Mouse (Mus musculus): ENCODE data around the gene Rspo4. TPM values are rescaled to one million over a fixed set of nuclear protein-coding genes. Genes with fewer than 3 reads are reported as not detected.
A peak's percentile ranks its signal among the peaks of the same experiment; 100 is the strongest.

The Rspo4 gene
- polyA plus RNA-seq, 1 experiment from 2014 or later = 0.49 TPM

DNA sequence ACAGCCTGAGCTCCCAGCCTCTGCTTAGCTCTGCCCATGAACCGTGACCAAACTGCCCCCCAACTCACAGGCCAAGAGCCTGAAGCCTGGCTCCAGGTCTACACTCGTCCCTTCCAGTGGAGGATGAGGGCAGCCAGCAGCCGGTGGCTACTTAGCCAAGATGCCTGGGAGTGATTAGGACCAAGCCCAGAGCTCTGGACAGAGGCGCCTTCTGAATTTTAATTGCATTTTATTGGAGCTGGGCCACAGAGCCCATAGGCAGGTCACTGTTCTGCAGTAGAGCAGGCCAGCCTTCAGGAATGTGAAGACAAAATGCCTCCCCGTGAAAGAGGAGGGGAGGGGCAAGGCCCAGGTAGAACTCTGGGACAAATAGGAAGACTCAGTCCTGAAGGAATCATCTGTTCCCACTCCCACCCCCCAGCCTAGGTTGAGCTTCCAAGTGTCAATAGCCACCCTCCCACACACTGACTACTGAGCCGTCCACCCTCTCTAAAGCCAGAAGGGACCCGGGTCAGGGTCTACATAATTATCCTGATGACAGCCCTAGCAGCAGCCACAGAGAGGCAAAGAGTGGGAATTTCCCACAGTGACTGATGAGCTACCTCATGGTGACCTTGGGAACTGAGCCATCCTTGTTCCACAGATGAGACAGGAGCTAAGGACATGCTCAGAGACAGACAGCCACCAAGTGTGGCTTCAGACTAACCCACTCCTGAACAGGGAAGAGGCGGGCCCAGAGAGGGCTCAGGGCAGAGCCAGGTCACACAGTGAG lies 51.7 kb downstream of the Rspo4 start:
- no peak overlapping the region for H3K9ac ChIP-seq
- peaks cover 17% of the 10 kb centered on the region for H3K4me1 ChIP-seq (replicated peaks)
- no peaks in the 10 kb centered on the region for H3K27me3 ChIP-seq
- no peak overlapping the region for H3K4me3 ChIP-seq
- no peaks in the 10 kb centered on the region for H3K36me3 ChIP-seq
- WGBS = 58% methylated on average over 8 of the region's 8 CpGs
- ATAC-seq (ENCODE audit: low FRiP score, low read depth) = peak; percentile 66
- no peaks in the 10 kb centered on the region for H3K9me3 ChIP-seq
- H3K4me2 ChIP-seq = no peak overlapping the region
- no peak overlapping the region for H3K27ac ChIP-seq (replicated peaks)

DNA sequence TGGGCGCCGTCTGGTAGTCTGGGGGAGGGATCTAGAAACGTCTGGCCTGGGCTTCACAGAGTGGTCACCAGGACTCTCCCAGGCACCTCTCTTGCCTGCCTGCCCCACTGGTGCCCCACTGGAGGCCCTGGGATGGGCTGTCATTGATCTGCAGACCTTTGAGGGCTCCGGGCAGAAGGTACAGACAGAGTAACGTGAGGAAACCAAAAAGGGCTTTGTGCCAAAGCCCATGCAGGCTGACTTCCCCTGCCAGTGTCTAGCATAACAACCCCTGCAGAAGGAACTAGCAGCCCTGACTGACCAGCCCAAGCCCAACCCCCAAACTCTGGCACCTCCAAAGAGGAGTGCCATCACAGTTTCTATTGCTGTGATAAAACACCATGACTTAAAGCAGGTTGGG lies 53.2 kb downstream of the Rspo4 start:
- Histone ChIP-seq H3K9ac (no peak overlapping the region), H3K4me3 (no peak overlapping the region), H3K27me3 (no peaks in the 10 kb centered on the region), H3K36me3 (no peaks in the 10 kb centered on the region), H3K27ac (replicated peaks) (no peak overlapping the region), H3K4me1 (replicated peaks) (peaks cover 16% of the 10 kb centered on the region), H3K9me3 (no peaks in the 10 kb centered on the region), H3K4me2 (no peak overlapping the region)
- no peak for ATAC-seq (ENCODE audit: low FRiP score, low read depth)
- WGBS = 82% methylated on average over 5 of the region's 5 CpGs

DNA sequence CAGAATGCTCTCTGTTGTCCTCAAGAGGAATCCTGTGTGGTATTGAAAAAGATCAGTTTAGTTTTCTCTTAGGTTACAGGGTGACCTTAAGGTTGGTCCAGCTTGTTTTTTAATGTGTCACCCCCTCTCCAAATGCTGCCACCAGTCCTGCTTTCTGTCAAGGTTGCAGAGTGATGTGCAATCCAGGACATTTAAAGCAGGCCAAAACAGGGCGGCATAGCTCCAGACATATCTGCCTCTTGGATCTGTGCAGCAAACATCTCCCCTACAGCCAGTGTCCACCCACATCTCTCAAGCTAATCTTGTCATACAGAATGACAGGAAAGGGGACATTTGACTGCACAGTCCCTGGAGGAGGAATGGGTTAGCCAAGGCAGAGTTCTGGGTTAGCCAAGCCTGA lies 55.4 kb downstream of the Rspo4 start:
- 83% methylated on average over 1 of the region's 1 CpGs for WGBS
- no peak overlapping the region for H3K4me2 ChIP-seq
- ATAC-seq (ENCODE audit: low FRiP score, low read depth) = no peak

DNA sequence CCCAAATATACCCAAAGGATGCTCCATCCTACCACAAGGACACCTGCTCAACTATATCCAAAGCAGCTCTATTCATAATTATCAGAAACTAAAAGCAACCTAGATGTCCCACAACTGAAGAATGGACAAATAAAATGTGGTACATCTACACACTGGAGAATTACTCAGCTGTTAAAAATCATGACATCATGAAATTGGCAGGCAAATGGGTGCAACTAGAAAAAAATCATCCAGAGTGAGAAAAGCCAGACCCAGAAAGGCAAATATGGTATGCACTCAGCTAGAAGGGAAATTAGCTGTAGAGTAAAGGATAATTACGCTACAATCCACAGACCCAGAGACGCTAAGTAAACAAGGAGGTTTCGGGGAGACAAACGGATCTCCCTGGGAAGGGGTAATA lies 58.1 kb downstream of the Rspo4 start:
- Histone ChIP-seq H3K4me3 (no peak overlapping the region), H3K9ac (no peak overlapping the region), H3K27ac (replicated peaks) (no peak overlapping the region), H3K4me2 (no peak overlapping the region), H3K4me1 (replicated peaks) (no peaks in the 10 kb centered on the region; the same call in 1 of the 2 replicates), H3K36me3 (no peaks in the 10 kb centered on the region), H3K9me3 (no peaks in the 10 kb centered on the region), H3K27me3 (no peaks in the 10 kb centered on the region)
- no peak for ATAC-seq (ENCODE audit: low FRiP score, low read depth)
- 79% methylated on average over 4 of the region's 4 CpGs for WGBS

More for the DNA sequence above, 55.4 kb downstream of the Rspo4 start:
- Histone ChIP-seq H3K27me3 (no peaks in the 10 kb centered on the region), H3K9ac (no peak overlapping the region), H3K4me1 (replicated peaks) (peaks cover 11% of the 10 kb centered on the region; the same call in 1 of the 2 replicates), H3K4me3 (no peak overlapping the region), H3K27ac (replicated peaks) (no peak overlapping the region), H3K36me3 (no peaks in the 10 kb centered on the region), H3K9me3 (no peaks in the 10 kb centered on the region)

DNA sequence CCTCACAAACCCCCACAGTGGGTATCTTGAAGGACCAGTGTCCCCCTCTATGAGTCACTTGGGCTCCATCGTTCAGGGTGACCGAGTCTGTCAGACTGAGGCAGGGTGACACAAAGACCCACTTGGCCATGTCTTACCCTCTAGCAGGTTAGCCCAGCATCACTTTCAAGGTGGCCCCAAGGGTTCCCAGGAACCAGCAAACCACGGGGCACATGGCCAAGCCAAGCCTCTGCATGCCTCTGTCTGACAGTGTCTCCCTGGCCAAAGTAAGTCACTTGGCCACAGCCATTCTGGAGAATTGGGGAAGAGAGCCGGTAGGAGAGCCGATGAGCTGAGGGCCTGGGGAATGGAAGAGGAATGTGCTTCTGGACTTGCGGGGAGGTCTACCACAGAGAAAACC lies 60.5 kb downstream of the Rspo4 start:
- 89% methylated on average over 6 of the region's 6 CpGs for WGBS
- Histone ChIP-seq H3K9me3 (no peaks in the 10 kb centered on the region), H3K27ac (replicated peaks) (no peak overlapping the region), H3K4me3 (no peak overlapping the region), H3K9ac (no peak overlapping the region), H3K4me2 (no peak overlapping the region), H3K36me3 (no peaks in the 10 kb centered on the region), H3K4me1 (replicated peaks) (no peaks in the 10 kb centered on the region; the same call in 1 of the 2 replicates), H3K27me3 (no peaks in the 10 kb centered on the region)
- no peak for ATAC-seq (ENCODE audit: low FRiP score, low read depth)

DNA sequence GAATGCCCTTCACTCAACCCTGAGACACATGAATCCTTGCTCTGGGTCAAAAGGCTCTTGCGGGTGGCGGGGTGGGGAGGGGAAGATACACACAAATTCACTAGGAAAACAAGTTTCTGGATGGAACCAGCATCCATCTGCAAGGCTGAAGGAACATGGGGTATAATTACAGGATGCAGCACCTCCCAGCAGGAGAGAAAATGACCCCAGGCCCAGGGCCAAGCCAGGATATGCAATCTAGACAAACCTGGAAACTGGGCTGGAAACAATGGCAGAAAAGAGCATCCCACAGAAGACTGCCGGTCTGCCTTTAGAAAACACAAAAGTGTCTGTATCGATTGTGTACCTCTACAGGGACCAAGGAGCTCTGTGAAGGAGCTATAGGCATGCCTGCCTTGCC lies 61.2 kb downstream of the Rspo4 start:
- Histone ChIP-seq H3K9ac (no peak overlapping the region), H3K4me3 (no peak overlapping the region), H3K27ac (replicated peaks) (no peak overlapping the region), H3K4me2 (no peak overlapping the region), H3K27me3 (no peaks in the 10 kb centered on the region), H3K36me3 (no peaks in the 10 kb centered on the region), H3K9me3 (no peaks in the 10 kb centered on the region), H3K4me1 (replicated peaks) (no peaks in the 10 kb centered on the region; the same call in 1 of the 2 replicates)
- ATAC-seq (ENCODE audit: low FRiP score, low read depth) = no peak
- WGBS = 72% methylated on average over 4 of the region's 4 CpGs

DNA sequence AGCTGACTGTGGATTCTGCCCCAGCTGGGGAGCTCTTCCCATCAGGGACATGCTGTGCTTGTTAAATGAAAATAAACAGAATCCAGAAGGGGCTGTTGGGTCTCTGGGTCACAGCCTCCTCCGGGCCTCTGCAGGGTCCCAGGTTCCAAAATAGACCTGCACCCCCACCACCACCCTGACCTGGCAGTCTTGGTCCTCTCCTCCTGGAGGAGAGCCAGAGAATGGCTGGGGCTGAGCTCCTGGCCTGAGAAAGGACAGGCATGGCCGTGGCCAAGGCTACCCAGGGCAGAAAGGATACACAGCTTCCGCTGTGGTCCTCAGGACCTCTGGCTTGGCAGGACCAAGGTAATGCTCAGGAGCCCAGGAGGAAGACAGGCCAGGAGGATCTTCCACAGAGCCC lies 61.9 kb downstream of the Rspo4 start:
- no peaks in the 10 kb centered on the region for H3K36me3 ChIP-seq
- no peak overlapping the region for H3K27ac ChIP-seq (replicated peaks)
- no peaks in the 10 kb centered on the region; the same call in 1 of the 2 replicates for H3K4me1 ChIP-seq (replicated peaks)
- H3K4me3 ChIP-seq = no peak overlapping the region
- ATAC-seq (ENCODE audit: low FRiP score, low read depth) = no peak
- H3K27me3 ChIP-seq = no peaks in the 10 kb centered on the region
- no peaks in the 10 kb centered on the region for H3K9me3 ChIP-seq
- no peak overlapping the region for H3K9ac ChIP-seq
- WGBS = 62% methylated on average over 3 of the region's 3 CpGs
- no peak overlapping the region for H3K4me2 ChIP-seq

DNA sequence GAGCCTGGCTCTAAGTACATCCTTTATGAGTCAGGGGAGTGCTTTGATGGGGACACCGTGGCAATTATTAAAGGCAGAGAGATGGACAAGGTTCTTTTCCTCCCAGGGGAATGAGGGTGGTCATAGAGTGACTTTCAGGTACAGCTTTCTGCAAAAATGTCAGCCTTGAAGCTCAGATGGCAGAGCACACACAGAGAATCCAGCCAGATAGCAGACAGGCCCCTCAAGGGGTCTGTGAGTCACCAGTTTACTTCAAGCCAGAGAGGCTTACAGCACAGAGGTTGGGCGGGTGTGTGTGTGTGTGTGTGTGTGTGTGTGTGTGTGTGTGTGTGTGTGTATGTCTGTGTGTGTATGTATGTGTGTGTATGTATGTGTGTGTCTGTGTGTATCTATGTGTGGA lies 64.3 kb downstream of the Rspo4 start:
- Histone ChIP-seq H3K9ac (no peak overlapping the region), H3K4me1 (replicated peaks) (peaks cover 4% of the 10 kb centered on the region; the same call in 1 of the 2 replicates), H3K9me3 (no peaks in the 10 kb centered on the region), H3K27me3 (no peaks in the 10 kb centered on the region), H3K4me2 (no peak overlapping the region), H3K27ac (replicated peaks) (no peak overlapping the region), H3K4me3 (no peak overlapping the region), H3K36me3 (no peaks in the 10 kb centered on the region)
- WGBS = 80% methylated on average over 2 of the region's 2 CpGs
- no peak for ATAC-seq (ENCODE audit: low FRiP score, low read depth)

DNA sequence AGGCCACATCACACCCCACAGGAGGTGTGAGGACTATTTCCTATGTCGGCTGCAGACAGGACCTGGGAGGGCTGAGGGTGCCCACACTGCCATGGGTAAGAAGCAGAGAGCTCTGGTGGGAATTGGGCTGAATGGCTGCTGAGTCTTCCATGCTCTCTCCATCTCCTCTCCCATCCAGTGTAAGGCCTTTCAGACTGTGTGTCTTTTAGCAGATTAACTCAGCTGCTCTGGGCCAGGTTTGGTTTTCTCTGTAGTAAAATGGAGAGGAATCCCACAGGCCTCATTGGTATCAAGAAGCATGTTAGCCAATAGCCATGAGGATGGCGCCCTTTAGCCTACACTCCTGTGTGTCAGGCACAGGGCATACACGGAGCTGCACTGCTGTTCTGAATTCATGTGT lies 66.7 kb downstream of the Rspo4 start:
- no peak overlapping the region for H3K27ac ChIP-seq (replicated peaks)
- no peak for ATAC-seq (ENCODE audit: low FRiP score, low read depth)
- H3K36me3 ChIP-seq = no peaks in the 10 kb centered on the region
- H3K4me3 ChIP-seq = no peak overlapping the region
- no peak overlapping the region for H3K4me2 ChIP-seq
- no peak overlapping the region for H3K9ac ChIP-seq
- 0 out of 2 replicates have a peak, but pooled peaks cover 4% of the 10 kb centered on the region for H3K4me1 ChIP-seq (replicated peaks)
- 81% methylated on average over 3 of the region's 3 CpGs for WGBS
- H3K9me3 ChIP-seq = no peaks in the 10 kb centered on the region
- no peaks in the 10 kb centered on the region for H3K27me3 ChIP-seq

DNA sequence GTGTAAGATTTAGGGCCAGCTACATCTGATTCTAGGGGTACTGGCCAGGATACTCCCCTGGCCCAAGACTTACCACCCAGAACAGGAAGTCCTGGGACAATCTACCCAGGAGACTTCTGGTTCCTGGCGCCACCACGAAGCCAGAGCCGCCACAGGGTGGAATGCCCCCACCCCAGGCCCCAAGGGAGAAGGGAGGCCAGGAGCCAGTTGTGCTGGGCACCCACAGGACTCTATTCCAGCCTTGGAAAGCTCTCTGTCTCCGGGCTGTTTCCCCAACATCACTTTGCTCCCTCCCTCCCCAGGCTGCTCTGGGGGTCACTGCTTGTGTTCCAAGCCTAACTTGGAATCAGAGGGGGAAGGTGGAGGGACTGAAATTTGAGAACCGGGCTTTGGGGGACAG lies 67.8 kb downstream of the Rspo4 start:
- Histone ChIP-seq H3K4me3 (no peak overlapping the region), H3K27me3 (no peaks in the 10 kb centered on the region), H3K9me3 (no peaks in the 10 kb centered on the region), H3K4me1 (replicated peaks) (0 out of 2 replicates have a peak, but pooled peaks cover 4% of the 10 kb centered on the region), H3K27ac (replicated peaks) (no peak overlapping the region), H3K4me2 (no peak overlapping the region), H3K9ac (no peak overlapping the region), H3K36me3 (no peaks in the 10 kb centered on the region)
- WGBS = 53% methylated on average over 5 of the region's 5 CpGs
- no peak for ATAC-seq (ENCODE audit: low FRiP score, low read depth)

DNA sequence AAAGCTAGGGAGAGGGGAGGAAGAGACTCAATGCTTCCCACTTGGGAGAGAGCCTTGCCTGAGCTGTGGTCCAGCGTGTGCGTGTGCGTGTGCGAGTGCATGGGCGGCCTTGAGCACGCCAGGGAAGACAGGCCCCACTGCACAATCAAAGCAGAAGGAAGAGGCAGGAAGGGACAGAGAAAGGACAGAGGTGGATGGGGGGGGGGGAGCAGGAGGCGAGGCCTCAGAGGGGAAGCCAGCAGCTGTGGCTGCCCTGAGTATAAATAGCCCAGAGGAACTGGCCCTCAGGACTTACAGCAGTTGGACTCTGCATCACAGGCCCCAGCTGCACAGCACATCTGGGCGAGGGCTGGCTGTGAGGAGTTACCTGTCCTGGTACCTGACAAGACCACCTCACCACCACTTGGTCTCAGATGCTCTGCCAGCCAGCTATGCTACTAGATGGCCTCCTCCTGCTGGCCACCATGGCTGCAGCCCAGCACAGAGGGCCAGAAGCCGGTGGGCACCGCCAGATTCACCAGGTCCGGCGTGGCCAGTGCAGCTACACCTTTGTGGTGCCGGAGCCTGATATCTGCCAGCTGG lies 68.3 kb downstream of the Rspo4 start, which contains the start of gene Angpt4:
Gene Angpt4 (plus strand): TSS at position 292 of the 582 bp plus-strand sequence.
- Histone ChIP-seq H3K4me1 (replicated peaks) (peaks cover 6% of the 10 kb centered on the region; the same call in 1 of the 2 replicates), H3K9me3 (no peaks in the 10 kb centered on the region), H3K36me3 (no peaks in the 10 kb centered on the region), H3K4me2 (no peak within 1 kb of the TSS), H3K4me3 (no peak within 1 kb of the TSS), H3K27me3 (no peaks in the 10 kb centered on the region), H3K9ac (no peak within 1 kb of the TSS), H3K27ac (replicated peaks) (no peak within 1 kb of the TSS)
- WGBS = 64% methylated on average over 13 of the region's 13 CpGs
- ATAC-seq (ENCODE audit: low FRiP score, low read depth) = no peak

DNA sequence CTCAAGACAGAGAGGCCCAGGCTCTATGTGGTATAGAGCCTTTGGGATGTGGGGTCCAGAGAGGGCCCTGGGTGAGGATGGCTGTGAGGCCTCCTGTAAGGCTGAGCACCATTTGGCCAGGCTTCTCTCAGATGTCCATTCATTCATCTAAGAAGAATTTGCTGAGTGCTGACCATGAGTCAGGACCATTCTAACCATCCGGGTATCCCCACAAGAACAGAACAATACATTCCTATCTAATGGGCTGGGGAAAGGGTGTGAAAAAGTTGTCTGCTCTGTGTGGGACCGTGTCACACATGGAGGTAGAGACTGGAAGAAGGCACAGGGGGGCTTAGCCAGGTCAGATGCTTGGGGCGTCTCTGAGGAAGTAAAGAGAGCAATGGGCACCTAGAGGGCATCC lies 69.0 kb downstream of the Rspo4 start:
- Histone ChIP-seq H3K36me3 (no peaks in the 10 kb centered on the region), H3K27me3 (no peaks in the 10 kb centered on the region), H3K9me3 (no peaks in the 10 kb centered on the region), H3K4me3 (no peak overlapping the region), H3K4me1 (replicated peaks) (peaks cover 7% of the 10 kb centered on the region; the same call in 1 of the 2 replicates), H3K27ac (replicated peaks) (no peak overlapping the region), H3K4me2 (no peak overlapping the region), H3K9ac (no peak overlapping the region)
- WGBS = 77% methylated on average over 3 of the region's 3 CpGs
- ATAC-seq (ENCODE audit: low FRiP score, low read depth) = no peak
